Mouse (Mus musculus) G1E (cell line): ENCODE data around the gene Olfr218. TPM values are rescaled to one million over a fixed set of nuclear protein-coding genes. Genes with fewer than 3 reads are reported as not detected.
A peak's percentile ranks its signal among the peaks of the same experiment; 100 is the strongest.
"Not testable (repeated sequence)": the region's sequence is repeated elsewhere in the genome, so short reads cannot be mapped to it uniquely, and the experiment has no call there.

Experiments
- ATAC-seq: 2 replicates; pipeline ENCODE4 v1.8.0; 2016; ENCODE audit warnings: mild to moderate bottlenecking; ENCODE audit not compliant: insufficient number of reproducible peaks, poor library complexity, low FRiP score, severe bottlenecking; ENCODE audit errors: extremely low read depth
- DNase-seq: peaks from one replicate; pipeline ENCODE4 v3.0.0; 2012; ENCODE audit warnings: low spot score
- H3K27me3 ChIP-seq: 2 replicates; pipeline ENCODE4 v1.6.1; 2012; ENCODE audit warnings: mild to moderate bottlenecking, low read length, inconsistent platforms; ENCODE audit not compliant: insufficient read depth
- H3K36me3 ChIP-seq: replicated peaks from 2 replicates; pipeline ENCODE3; 2012; ENCODE audit warnings: mild to moderate bottlenecking, inconsistent platforms
- H3K4me1 ChIP-seq: 2 replicates; pipeline ENCODE4 v1.6.1; 2012; ENCODE audit warnings: low read depth, low read length, inconsistent platforms, mixed read lengths; ENCODE audit not compliant: insufficient read depth
- H3K4me3 ChIP-seq: 2 replicates; pipeline ENCODE4 v1.5.1; 2012; ENCODE audit warnings: low read depth, mild to moderate bottlenecking, inconsistent platforms, low read length, moderate library complexity, mixed read lengths
- H3K9me3 ChIP-seq: replicated peaks from 2 replicates; pipeline ENCODE4 v1.6.1; 2012; ENCODE audit warnings: inconsistent platforms
- CTCF ChIP-seq: IDR thresholded peaks from 2 replicates; pipeline ENCODE4 v1.5.1; 2012; ENCODE audit warnings: low read depth, low read length, inconsistent platforms, mixed read lengths
- GATA1 ChIP-seq: IDR thresholded peaks from 2 replicates; pipeline ENCODE4 v1.6.1; 2012; ENCODE audit warnings: borderline replicate concordance, low read length, inconsistent platforms, mixed read lengths
- GATA2 ChIP-seq: IDR thresholded peaks from 2 replicates; pipeline ENCODE4 v1.6.1; 2012; ENCODE audit warnings: low read depth, low read length, inconsistent platforms, borderline replicate concordance
- POLR2AphosphoS5 ChIP-seq: IDR thresholded peaks from 2 replicates; pipeline ENCODE4 v1.6.1; 2012; ENCODE audit warnings: low read depth, low read length, inconsistent platforms; ENCODE audit not compliant: insufficient replicate concordance
- TAL1 ChIP-seq: conservative IDR thresholded peaks from 2 replicates; pipeline ENCODE4 v1.6.1; 2012; ENCODE audit warnings: low read depth, low read length, inconsistent platforms, mixed read lengths
- polyA plus RNA-seq: library from polyadenylated mRNA; stranded (reverse); fragments of >175 nt; gene quantifications from 2 replicates; pipeline ENCODE4 v1.2.3, GENCODE M21; 2012
- total RNA-seq, 2 experiments: library from RNA; stranded (forward) in 1 of 2; stranded (reverse) in 1 of 2; fragments of 200-1000 nt in 1 of 2; fragments of >200 nt in 1 of 2; fragmentation: Nextera tagmentation in 1 of 2; gene quantifications; 2 replicates each; pipeline ENCODE4 v1.2.3; 2014 to 2017

Gene Olfr218
- total and polyA plus RNA-seq, 3 experiments, result 0.11 TPM; not detected in 2

DNA sequence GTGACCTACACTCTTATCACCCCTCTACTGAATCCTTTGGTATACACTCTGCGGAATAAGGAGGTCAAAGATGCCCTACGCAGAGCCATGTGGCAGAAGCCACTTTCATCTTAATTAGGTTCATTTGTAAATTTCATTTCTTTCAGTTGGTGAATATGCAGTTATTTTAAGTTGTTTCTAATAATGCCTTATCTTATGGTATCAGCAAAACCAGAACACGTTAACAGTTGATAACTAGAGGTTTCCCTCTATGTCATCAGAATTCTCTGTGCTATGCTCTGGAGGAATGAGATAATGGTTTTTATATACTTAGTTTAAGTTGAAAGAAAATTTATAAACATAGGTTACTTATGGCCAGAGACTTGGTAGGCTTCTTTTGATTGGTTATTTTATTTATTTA, 18.9 kb downstream of the Olfr218 start:
- Histone ChIP-seq H3K4me3 (no peak overlapping the region), H3K9me3 (0 out of 2 replicates have a peak, but pooled peaks cover 8% of the 10 kb centered on the region), H3K4me1 (peaks cover 13% of the 10 kb centered on the region), H3K36me3 (no peaks in the 10 kb centered on the region), H3K27me3 (no peaks in the 10 kb centered on the region)
- no peak; the same call in 1 of the 2 replicates for TF ChIP-seq TAL1
- no peak for TF ChIP-seq GATA1
- no peak for TF ChIP-seq GATA2
- TF ChIP-seq CTCF, result no peak
- no peak for TF ChIP-seq POLR2AphosphoS5
- ATAC-seq, result peak; percentile 75
- DNase-seq, result no peak

DNA sequence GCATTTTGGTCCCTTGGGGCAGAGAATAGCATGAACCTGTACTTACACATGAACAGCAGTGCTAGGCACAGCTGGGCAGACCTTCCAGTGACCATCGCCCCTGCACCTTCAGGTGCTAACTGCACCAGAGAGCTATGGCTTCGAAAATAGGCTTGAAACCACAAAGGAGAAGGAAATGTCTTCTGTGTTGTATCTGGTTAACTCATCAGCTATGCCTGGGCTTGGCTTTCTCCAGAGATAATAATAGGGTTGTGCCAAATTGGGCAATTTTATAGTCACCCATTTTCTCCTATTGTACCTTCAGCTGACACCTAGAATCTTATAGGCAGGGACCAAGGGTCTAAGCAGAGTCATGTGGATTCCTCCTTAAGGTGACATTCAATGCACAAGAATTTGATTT, 29.5 kb downstream of the Olfr218 start, which contains the start of gene Fcer1a:
Fcer1a (minus strand) TSS at position 134 of the 400 bp plus-strand sequence.
- peaks cover 5% of the 10 kb centered on the region for H3K9me3 ChIP-seq
- ATAC-seq (no peak), DNase-seq (no peak)
- H3K4me3 ChIP-seq, result no peak within 1 kb of the TSS
- H3K36me3 ChIP-seq, result no peaks in the 10 kb centered on the region
- TF ChIP-seq POLR2AphosphoS5 (no peak), GATA1 (no peak), GATA2 (no peak), CTCF (no peak), TAL1 (no peak)
- H3K27me3 ChIP-seq, result no peaks in the 10 kb centered on the region
- H3K4me1 ChIP-seq, result no peaks in the 10 kb centered on the region; the same call in 1 of the 2 replicates

DNA sequence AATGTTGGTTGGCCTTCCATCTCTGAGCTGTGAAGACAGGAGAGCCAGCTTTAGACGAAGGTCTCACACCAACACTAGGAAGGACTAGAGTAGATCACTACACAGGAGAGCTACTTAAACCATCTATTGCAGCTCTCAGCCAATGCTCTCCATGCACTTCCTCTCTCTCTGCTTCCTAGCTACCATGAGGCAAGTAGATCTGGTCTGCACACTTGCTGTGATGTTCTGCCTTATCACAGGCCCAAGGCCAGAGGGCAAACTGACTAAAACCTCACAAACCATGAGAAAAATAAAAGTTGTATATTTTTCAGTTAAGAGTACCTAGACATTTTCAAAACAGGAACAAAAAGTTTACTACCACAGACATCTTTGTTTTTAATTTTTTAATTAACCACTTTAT, 39.4 kb downstream of the Olfr218 start:
- not testable (repeated sequence) for DNase-seq, H3K4me3 ChIP-seq, H3K4me1 ChIP-seq, H3K9me3 ChIP-seq, H3K36me3 ChIP-seq, H3K27me3 ChIP-seq, ATAC-seq

DNA sequence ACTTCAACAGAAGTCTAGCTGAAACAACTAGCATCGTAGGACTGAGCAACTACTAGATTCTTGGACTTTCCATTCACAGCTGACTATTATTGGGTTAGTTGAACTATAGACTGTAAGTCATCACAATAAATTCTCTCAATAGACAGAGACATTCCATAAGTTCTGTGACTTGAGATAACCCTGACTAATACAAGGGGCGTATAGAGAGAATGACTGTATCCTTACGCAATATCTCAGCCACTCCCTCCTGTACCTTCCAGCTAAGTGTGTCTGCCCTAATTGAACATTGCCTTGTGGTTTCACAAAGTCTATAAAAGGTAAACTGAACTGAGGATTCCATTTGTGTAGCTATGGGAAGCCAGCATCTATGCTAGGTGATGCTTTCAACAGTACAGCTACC, 52.3 kb downstream of the Olfr218 start:
- H3K9me3 ChIP-seq, result peaks cover 8% of the 10 kb centered on the region; the same call in 1 of the 2 replicates

More for the DNA sequence above, 52.3 kb downstream of the Olfr218 start:
- Histone ChIP-seq H3K4me3 (no peak overlapping the region), H3K27me3 (no peaks in the 10 kb centered on the region), H3K36me3 (no peaks in the 10 kb centered on the region), H3K4me1 (no peaks in the 10 kb centered on the region)
- DNase-seq, result no peak
- TF ChIP-seq CTCF (no peak), TAL1 (no peak), GATA2 (no peak), GATA1 (no peak), POLR2AphosphoS5 (no peak)
- no peak for ATAC-seq

Other genes with a start within 250 kb of the Olfr218 start
- gene Olfr16, start 247.4 kb upstream of the Olfr218 start, total RNA-seq (2014; fragmentation: Nextera tagmentation), result not detected in 2 replicates
- gene Olfr16, start 247.4 kb upstream of the Olfr218 start, total RNA-seq (2017), result 0.05 and 0.12 TPM in 2 replicates
- gene Olfr16, start 247.4 kb upstream of the Olfr218 start, polyA plus RNA-seq, result not detected in 2 replicates
- not detected in 2 replicates for gene Olfr1408, start 60.4 kb upstream of the Olfr218 start, total RNA-seq (2014; fragmentation: Nextera tagmentation)
- 0.55 TPM in 1 of 2 replicates, not detected in the other for gene Olfr1408, start 60.4 kb upstream of the Olfr218 start, total RNA-seq (2017)
- gene Olfr1408, start 60.4 kb upstream of the Olfr218 start, polyA plus RNA-seq, result not detected in 2 replicates
- gene Olfr1406, start 7.2 kb upstream of the Olfr218 start, total RNA-seq (2014; fragmentation: Nextera tagmentation), result not detected in 2 replicates
- gene Olfr1406, start 7.2 kb upstream of the Olfr218 start, total RNA-seq (2017), result 0.06 TPM in 1 of 2 replicates, not detected in the other
- gene Olfr1406, start 7.2 kb upstream of the Olfr218 start, polyA plus RNA-seq, result not detected in 2 replicates
- not detected in 2 replicates for gene Olfr1404, start 14.6 kb downstream of the Olfr218 start, total RNA-seq (2014; fragmentation: Nextera tagmentation)
- gene Olfr1404, start 14.6 kb downstream of the Olfr218 start, total RNA-seq (2017), result 0.16 TPM in 1 of 2 replicates, not detected in the other
- not detected in 2 replicates for gene Olfr1404, start 14.6 kb downstream of the Olfr218 start, polyA plus RNA-seq
- gene Fcer1a, start 29.4 kb downstream of the Olfr218 start, total RNA-seq (2014; fragmentation: Nextera tagmentation), result not detected in 2 replicates
- 0.23 TPM in 1 of 2 replicates, not detected in the other for gene Fcer1a, start 29.4 kb downstream of the Olfr218 start, total RNA-seq (2017)
- gene Fcer1a, start 29.4 kb downstream of the Olfr218 start, polyA plus RNA-seq, result not detected in 2 replicates
- gene Olfr418, start 68.2 kb downstream of the Olfr218 start, total RNA-seq (2014; fragmentation: Nextera tagmentation), result not detected in 2 replicates
- 0.17 and 0.38 TPM in 2 replicates for gene Olfr418, start 68.2 kb downstream of the Olfr218 start, total RNA-seq (2017)
- gene Olfr418, start 68.2 kb downstream of the Olfr218 start, polyA plus RNA-seq, result not detected in 2 replicates
- gene Mptx2, start 80.0 kb downstream of the Olfr218 start, total RNA-seq (2014; fragmentation: Nextera tagmentation), result not detected in 2 replicates
- not detected in 2 replicates for gene Mptx2, start 80.0 kb downstream of the Olfr218 start, total RNA-seq (2017)
- not detected in 2 replicates for gene Mptx2, start 80.0 kb downstream of the Olfr218 start, polyA plus RNA-seq
- gene Ackr1, start 135.9 kb downstream of the Olfr218 start, total RNA-seq (2014; fragmentation: Nextera tagmentation), result not detected in 2 replicates
- gene Ackr1, start 135.9 kb downstream of the Olfr218 start, total RNA-seq (2017), result not detected in 2 replicates
- not detected in 2 replicates for gene Ackr1, start 135.9 kb downstream of the Olfr218 start, polyA plus RNA-seq
- 8.1 TPM in 1 of 2 replicates, not detected in the other for gene Aim2, start 153.1 kb downstream of the Olfr218 start, total RNA-seq (2014; fragmentation: Nextera tagmentation)
- gene Aim2, start 153.1 kb downstream of the Olfr218 start, total RNA-seq (2017), result not detected in 2 replicates
- not detected in 2 replicates for gene Aim2, start 153.1 kb downstream of the Olfr218 start, polyA plus RNA-seq
- gene Cadm3, start 169.9 kb downstream of the Olfr218 start, total RNA-seq (2014; fragmentation: Nextera tagmentation), result not detected in 2 replicates
- 0.44 TPM in 1 of 2 replicates, not detected in the other for gene Cadm3, start 169.9 kb downstream of the Olfr218 start, total RNA-seq (2017)
- not detected in 2 replicates for gene Cadm3, start 169.9 kb downstream of the Olfr218 start, polyA plus RNA-seq